Mouse (Mus musculus) forebrain, postnatal 0 days (tissue): ENCODE data around the gene Add2. TPM values are rescaled to one million over a fixed set of nuclear protein-coding genes. Genes with fewer than 3 reads are reported as not detected.

Experiments used
- ATAC-seq: fragments of 200-750 bp; cut with Nextera tagmentation; 2 replicates; pipeline ENCODE4 v1.8.0; 2017; ENCODE audit warnings: mild to moderate bottlenecking, moderate library complexity
- DNase-seq: peaks from one replicate; pipeline ENCODE4 v3.0.0-alpha.2; 2015
- H3K27ac ChIP-seq: fragments of 300-500 bp; sonication (generic); 2 replicates; pipeline ENCODE4 v1.5.1; 2014; ENCODE audit warnings: low read depth, mild to moderate bottlenecking, antibody characterized with exemption, low read length, moderate library complexity, mixed read lengths
- H3K27me3 ChIP-seq: fragments of 300-500 bp; sonication (generic); 2 replicates; pipeline ENCODE4 v1.6.1; 2014; ENCODE audit warnings: mild to moderate bottlenecking, low read length, mixed read lengths; ENCODE audit not compliant: insufficient read depth
- H3K36me3 ChIP-seq: fragments of 300-500 bp; sonication (generic); 2 replicates; pipeline ENCODE4 v1.6.1; 2014; ENCODE audit warnings: mild to moderate bottlenecking, moderate library complexity; ENCODE audit not compliant: insufficient read depth
- H3K4me1 ChIP-seq: fragments of 300-500 bp; sonication (generic); 2 replicates; pipeline ENCODE4 v1.6.1; 2014; ENCODE audit warnings: antibody characterized with exemption; ENCODE audit not compliant: insufficient read depth
- H3K4me2 ChIP-seq: fragments of 300-500 bp; sonication (generic); 2 replicates; pipeline ENCODE4 v1.6.1; 2014; ENCODE audit warnings: low read depth, mild to moderate bottlenecking, moderate library complexity
- H3K4me3 ChIP-seq: fragments of 300-500 bp; sonication (generic); 2 replicates; pipeline ENCODE4 v1.5.1; 2014; ENCODE audit warnings: low read depth, low read length, mixed read lengths
- H3K9ac ChIP-seq: fragments of 300-500 bp; sonication (generic); 2 replicates; pipeline ENCODE4 v1.6.1; 2014; ENCODE audit warnings: mild to moderate bottlenecking
- H3K9me3 ChIP-seq: fragments of 300-500 bp; sonication (generic); 2 replicates; pipeline ENCODE4 v1.6.1; 2016; ENCODE audit warnings: low read length
- CTCF ChIP-seq: sonication (generic); IDR thresholded peaks from 2 replicates; pipeline ENCODE4 v1.5.1; 2016; ENCODE audit warnings: antibody characterized with exemption, control low read depth, low read depth
- WGBS: fragments of 180-500 bp; shearing (Covaris S2); extraction: QIAGEN DNeasy Blood & Tissue Kit; methylation state at CpG from one replicate; pipeline ENCODE4 v1.1.7; 2014; 5-methylcytosine and 5-hydroxymethylcytosine counted together
- polyA plus RNA-seq: library from polyadenylated mRNA; unstranded; fragments of >200 nt; fragmentation: Nextera tagmentation; extraction: Ambion mirVana; gene quantifications from 2 replicates; pipeline ENCODE4 v1.2.1, GENCODE M21; 2015
- total RNA-seq: library from RNA; depleted of rRNA; stranded (reverse); fragments of >200 nt; gene quantifications from 2 replicates; pipeline ENCODE4 v1.2.3, GENCODE M21; 2014

Gene Add2
- total and polyA plus RNA-seq, 2 experiments from 2014 or later: 186 to 267 TPM

- Histone ChIP-seq H3K9me3 (no peaks in the 10 kb centered on the region), H3K4me1 (no peaks in the 10 kb centered on the region), H3K36me3 (no peaks in the 10 kb centered on the region), H3K9ac (no peak overlapping the region), H3K4me3 (no peak overlapping the region), H3K27me3 (no peaks in the 10 kb centered on the region), H3K4me2 (no peak overlapping the region), H3K27ac (no peak overlapping the region)
- no peak for DNase-seq
- no peak for ATAC-seq
- no peak for TF ChIP-seq CTCF
- WGBS: 92% methylated on average over 6 of the region's 6 CpGs
Observed at GRCm38 (mm10) chr6:86144986-86145385, 116.5 kb downstream of the Add2 start.

DNA sequence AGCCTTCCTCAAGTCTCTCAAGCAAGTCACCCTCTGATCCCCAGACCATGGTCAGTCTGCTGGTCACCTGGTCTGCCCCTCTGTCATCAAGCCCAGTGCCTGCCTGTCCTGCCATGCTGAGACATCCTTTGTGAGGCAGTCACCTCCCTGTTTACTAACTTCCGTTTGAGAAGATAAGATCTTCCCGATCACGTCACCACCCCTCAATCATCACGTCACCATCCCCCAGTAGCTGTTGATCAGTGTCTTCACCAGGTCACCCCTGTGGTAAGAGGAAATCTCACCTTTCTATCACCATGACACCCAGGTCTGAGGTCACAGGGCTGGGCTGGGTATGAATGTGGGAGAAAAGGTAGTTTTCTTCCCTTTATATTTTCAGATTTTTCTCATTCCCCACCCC is 120.0 kb downstream of the Add2 start:
- WGBS: 79% methylated on average over 4 of the region's 4 CpGs
- H3K36me3 ChIP-seq: no peaks in the 10 kb centered on the region
- TF ChIP-seq CTCF: no peak

GRCm38 (mm10) chr6:86149001-86149400 is 120.5 kb downstream of the Add2 start:
- DNase-seq: no peak
- Histone ChIP-seq H3K4me2 (no peak overlapping the region), H3K27ac (no peak overlapping the region), H3K36me3 (no peaks in the 10 kb centered on the region), H3K9me3 (no peaks in the 10 kb centered on the region), H3K27me3 (no peaks in the 10 kb centered on the region), H3K9ac (no peak overlapping the region), H3K4me3 (no peak overlapping the region), H3K4me1 (no peaks in the 10 kb centered on the region)
- ATAC-seq: no peak
- no peak for TF ChIP-seq CTCF
- 65% methylated on average over 4 of the region's 4 CpGs for WGBS

More for the DNA sequence above, 120.0 kb downstream of the Add2 start:
- no peak for DNase-seq
- no peak overlapping the region for H3K4me2 ChIP-seq
- no peaks in the 10 kb centered on the region for H3K4me1 ChIP-seq
- H3K9me3 ChIP-seq: no peaks in the 10 kb centered on the region
- H3K9ac ChIP-seq: no peak overlapping the region
- ATAC-seq: no peak
- H3K27ac ChIP-seq: no peak overlapping the region
- no peaks in the 10 kb centered on the region for H3K27me3 ChIP-seq
- H3K4me3 ChIP-seq: no peak overlapping the region

- Histone ChIP-seq H3K4me1 (peaks cover 4% of the 10 kb centered on the region; the same call in 1 of the 2 replicates), H3K9me3 (no peaks in the 10 kb centered on the region), H3K9ac (no peak overlapping the region), H3K4me2 (no peak overlapping the region), H3K4me3 (no peak overlapping the region), H3K36me3 (no peaks in the 10 kb centered on the region), H3K27me3 (no peaks in the 10 kb centered on the region), H3K27ac (no peak overlapping the region)
- ATAC-seq: no peak
- no peak for DNase-seq
- 91% methylated on average over 7 of the region's 7 CpGs for WGBS
- TF ChIP-seq CTCF: no peak
Observed at GRCm38 (mm10) chr6:86152676-86153075, 124.2 kb downstream of the Add2 start.

DNA sequence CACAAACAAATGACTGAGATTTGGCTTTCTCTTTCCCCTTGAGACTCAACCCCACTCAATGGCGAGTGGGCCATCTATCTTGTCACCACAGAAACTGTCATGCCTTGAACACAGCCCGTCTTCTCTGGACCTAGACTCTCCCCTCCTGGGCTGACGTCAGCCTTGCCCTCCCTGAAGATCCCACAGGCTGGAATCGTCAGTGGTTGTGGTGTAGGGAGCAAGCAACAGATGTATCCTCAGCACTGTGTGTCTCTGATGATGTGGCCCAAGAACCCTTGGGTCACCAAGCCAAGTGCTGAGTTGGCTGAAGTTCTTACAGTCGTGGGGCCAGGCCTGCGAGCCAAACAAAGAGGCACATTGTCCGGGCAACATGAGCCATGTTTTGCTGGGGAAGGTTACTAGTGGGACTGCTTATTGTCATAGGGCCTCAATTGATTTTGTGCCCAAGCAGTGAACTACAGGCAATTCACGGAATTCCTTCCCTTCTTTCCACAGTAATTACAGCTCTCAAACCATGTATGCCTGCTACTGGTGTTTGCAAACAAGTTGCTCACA is 125.0 kb downstream of the Add2 start:
- no peak for TF ChIP-seq CTCF
- no peak for DNase-seq

DNA sequence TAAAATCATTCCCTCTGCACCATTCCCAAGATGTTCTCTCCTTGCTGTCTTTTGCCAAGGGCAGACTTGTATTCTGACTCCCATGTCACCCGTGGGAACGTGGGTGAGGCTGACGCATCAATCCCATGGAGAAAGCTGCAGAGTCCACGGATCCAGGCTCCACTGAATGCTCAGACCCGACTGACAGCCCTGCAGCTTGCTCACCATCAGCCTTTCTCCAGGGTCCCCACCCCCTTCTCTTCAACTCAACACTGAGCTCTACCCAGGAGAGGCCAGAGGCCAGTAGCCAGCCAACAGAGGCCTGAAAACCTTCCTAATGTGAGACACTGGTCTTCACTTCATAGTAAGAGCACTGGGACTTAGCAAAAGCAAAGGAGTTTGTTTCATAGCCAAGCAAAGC is 125.5 kb downstream of the Add2 start:
- H3K36me3 ChIP-seq: no peaks in the 10 kb centered on the region
- ATAC-seq (no peak), DNase-seq (no peak)
- no peaks in the 10 kb centered on the region for H3K27me3 ChIP-seq
- no peak for TF ChIP-seq CTCF
- H3K9me3 ChIP-seq: no peaks in the 10 kb centered on the region
- no peak overlapping the region for H3K4me2 ChIP-seq
- no peak overlapping the region for H3K4me3 ChIP-seq
- no peak overlapping the region for H3K9ac ChIP-seq
- peaks cover 4% of the 10 kb centered on the region; the same call in 1 of the 2 replicates for H3K4me1 ChIP-seq
- WGBS: 79% methylated on average over 5 of the region's 5 CpGs
- no peak overlapping the region for H3K27ac ChIP-seq

More for the DNA sequence above, 125.0 kb downstream of the Add2 start:
- no peak overlapping the region for H3K27ac ChIP-seq
- H3K4me2 ChIP-seq: no peak overlapping the region
- no peaks in the 10 kb centered on the region for H3K36me3 ChIP-seq
- H3K4me1 ChIP-seq: peaks cover 4% of the 10 kb centered on the region; the same call in 1 of the 2 replicates
- no peaks in the 10 kb centered on the region for H3K9me3 ChIP-seq
- ATAC-seq: no peak
- no peaks in the 10 kb centered on the region for H3K27me3 ChIP-seq
- H3K9ac ChIP-seq: no peak overlapping the region
- 69% methylated on average over 8 of the region's 8 CpGs for WGBS
- H3K4me3 ChIP-seq: no peak overlapping the region

DNA sequence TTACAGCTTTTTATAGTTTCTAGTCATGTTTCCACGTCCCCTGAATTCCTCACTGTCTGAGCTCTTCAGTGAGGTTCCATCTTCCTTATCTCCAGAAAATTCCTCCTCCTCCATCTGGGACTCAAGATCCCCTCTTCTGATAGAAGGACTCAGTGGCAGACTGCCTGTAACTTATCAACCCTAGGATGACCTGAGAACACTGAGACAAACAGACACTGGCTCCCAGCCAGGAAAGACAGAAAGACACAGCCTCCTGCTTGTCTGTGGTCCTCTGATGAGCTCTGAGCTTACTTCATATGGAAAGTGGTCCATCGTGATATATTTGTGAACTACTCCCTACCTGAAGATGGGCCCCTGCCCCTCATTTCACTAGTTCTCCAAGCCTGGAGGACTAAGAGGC is 126.0 kb downstream of the Add2 start:
- no peak for TF ChIP-seq CTCF
- Histone ChIP-seq H3K4me2 (no peak overlapping the region), H3K9ac (no peak overlapping the region), H3K4me1 (peaks cover 4% of the 10 kb centered on the region; the same call in 1 of the 2 replicates), H3K36me3 (no peaks in the 10 kb centered on the region), H3K27me3 (no peaks in the 10 kb centered on the region), H3K27ac (no peak overlapping the region), H3K9me3 (no peaks in the 10 kb centered on the region), H3K4me3 (no peak overlapping the region)
- ATAC-seq (no peak), DNase-seq (no peak)
- WGBS: 71% methylated on average over 2 of the region's 2 CpGs
